Mouse (Mus musculus) right cerebral cortex, postnatal 14 days (tissue): ENCODE results near the gene Olfr181.

Experiments
- DNase-seq: peaks from one replicate; pipeline ENCODE4 v3.0.0; 2022

Olfr181 gene

GRCm38 (mm10) chr16:58928655-58929054 lies at the start of gene Olfr181:
Olfr181 (minus strand) TSS chr16:58928755.
- DNase-seq: no peak

GRCm38 (mm10) chr16:58929292-58929691 lies 737 bp upstream of the Olfr181 start, which contains the start of gene Olfr180:
Olfr180 (minus strand) TSS chr16:58929392.
- no peak for DNase-seq

GRCm38 (mm10) chr16:58891963-58892362 lies 36.6 kb downstream of the Olfr181 start, which contains the start of gene Olfr178:
Olfr178 (minus strand) TSS chr16:58892063.
- DNase-seq: no peak

DNA sequence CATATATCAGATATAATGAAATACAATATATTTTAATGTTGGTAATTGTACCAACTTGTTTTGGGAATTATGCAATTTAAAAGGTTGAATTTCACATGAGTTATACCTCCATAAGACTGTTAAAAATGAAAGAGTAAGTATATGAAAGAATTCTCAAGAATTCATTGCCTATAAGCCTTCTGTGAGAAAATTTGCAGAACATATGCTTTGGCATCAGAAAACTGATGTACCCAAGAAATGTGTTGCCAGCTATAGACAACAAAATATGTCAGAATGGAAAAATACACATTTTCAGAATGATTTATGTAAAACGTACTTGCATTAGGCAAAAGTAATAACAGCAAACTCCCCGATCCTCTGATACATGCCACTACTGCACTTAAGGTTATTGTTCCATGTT lies 44.1 kb downstream of the Olfr181 start:
- no peak for DNase-seq
